Mouse (Mus musculus) bone marrow, adult 2 months (tissue): Measurements from ENCODE around the gene Pik3r2.

Source experiments
- CTCF ChIP-seq: fragments of 200-500 bp; IDR thresholded peaks from 2 replicates; pipeline ENCODE4 v1.5.1; 2011; ENCODE audit warnings: low read length, control low read depth; ENCODE audit not compliant: control insufficient read depth, insufficient read depth
- POLR2A ChIP-seq: fragments of 200-500 bp; IDR thresholded peaks from 2 replicates; pipeline ENCODE4 v1.6.1; 2011; ENCODE audit warnings: low read depth, mild to moderate bottlenecking, control low read depth, low read length, borderline replicate concordance; ENCODE audit not compliant: control insufficient read depth

GRCm38 (mm10) chr8:70773410-70773809, 3.1 kb downstream of the Pik3r2 start:
- TF ChIP-seq POLR2A (no peak), CTCF (no peak)
